Mouse (Mus musculus) embryonic fibroblast, embryonic 13.5 days (primary cell): ENCODE measurements at regions not wholly inside any gene's neighbourhood (a gene's known extent, or its start where the extent isn't known, plus 50 kb on each side); places are given as distances from the start of the nearest gene placed in this dataset.

Experiments used
- CTCF ChIP-seq: IDR thresholded peaks from 2 replicates; pipeline ENCODE4 v1.5.1; 2011; ENCODE audit warnings: mild to moderate bottlenecking, control low read depth, low read length, moderate library complexity, borderline replicate concordance; ENCODE audit not compliant: insufficient read depth
- POLR2A ChIP-seq: IDR thresholded peaks from 2 replicates; pipeline ENCODE4 v1.6.1; 2011; ENCODE audit warnings: low read depth, mild to moderate bottlenecking, control low read depth, low read length, moderate library complexity

- TF ChIP-seq CTCF (no peak), POLR2A (no peak)
These were observed 352.1 kb downstream of the Rps24 start for GRCm38 (mm10) chr14:24839056-24839455.
